Mouse (Mus musculus): ENCODE data around the gene Gm4869. TPM values are rescaled to one million over a fixed set of nuclear protein-coding genes. Genes with fewer than 3 reads are reported as not detected.
A peak's percentile ranks its signal among the peaks of the same experiment; 100 is the strongest.

Gene Gm4869
- polyA plus RNA-seq (2015; fragmentation: Nextera tagmentation; extraction: Ambion mirVana), result not detected in 2 replicates

GRCm38 (mm10) chr5:140445345-140445744 is at the start of gene Gm4869:
Gene Gm4869, plus strand, starts transcription at chr5:140445645.
- no peak for ATAC-seq
- Histone ChIP-seq H3K4me3 (ENCODE audit: low read length) (no peak within 1 kb of the TSS), H3K4me2 (ENCODE audit: low read depth, low read length) (no peak within 1 kb of the TSS), H3K27ac (ENCODE audit: low read length) (no peak within 1 kb of the TSS), H3K4me1 (ENCODE audit: control insufficient read depth, insufficient read depth, low read length) (peaks cover 11% of the 10 kb centered on the region), H3K36me3 (ENCODE audit: control insufficient read depth, insufficient read depth, low read length) (peaks cover 21% of the 10 kb centered on the region), H3K9me3 (ENCODE audit: control insufficient read depth, low read length) (no peaks in the 10 kb centered on the region), H3K27me3 (replicated peaks; ENCODE audit: control insufficient read depth, insufficient read depth, low read length) (no peaks in the 10 kb centered on the region), H3K9ac (ENCODE audit: low read depth, low read length) (no peak within 1 kb of the TSS)
- 86% methylated on average over 5 of the region's 5 CpGs for WGBS

GRCm38 (mm10) chr5:140396166-140396940 is 49.1 kb upstream of the Gm4869 start:
- 56% methylated on average over 8 of the region's 8 CpGs for WGBS
- no peak for ATAC-seq
- Histone ChIP-seq H3K4me2 (ENCODE audit: low read depth, low read length) (no peak overlapping the region), H3K9me3 (ENCODE audit: control insufficient read depth, low read length) (no peaks in the 10 kb centered on the region), H3K9ac (ENCODE audit: low read depth, low read length) (no peak overlapping the region), H3K36me3 (ENCODE audit: control insufficient read depth, insufficient read depth, low read length) (no peaks in the 10 kb centered on the region), H3K4me3 (ENCODE audit: low read length) (no peak overlapping the region), H3K27me3 (replicated peaks; ENCODE audit: control insufficient read depth, insufficient read depth, low read length) (no peaks in the 10 kb centered on the region), H3K4me1 (ENCODE audit: control insufficient read depth, insufficient read depth, low read length) (no peaks in the 10 kb centered on the region), H3K27ac (ENCODE audit: low read length) (no peak overlapping the region)

GRCm38 (mm10) chr5:140402640-140403270 is 42.7 kb upstream of the Gm4869 start:
- Histone ChIP-seq H3K4me1 (ENCODE audit: control insufficient read depth, insufficient read depth, low read length) (no peaks in the 10 kb centered on the region), H3K4me3 (ENCODE audit: low read length) (no peak overlapping the region), H3K27me3 (replicated peaks; ENCODE audit: control insufficient read depth, insufficient read depth, low read length) (no peaks in the 10 kb centered on the region), H3K4me2 (ENCODE audit: low read depth, low read length) (no peak overlapping the region), H3K9ac (ENCODE audit: low read depth, low read length) (no peak overlapping the region), H3K9me3 (ENCODE audit: control insufficient read depth, low read length) (no peaks in the 10 kb centered on the region), H3K27ac (ENCODE audit: low read length) (no peak overlapping the region), H3K36me3 (ENCODE audit: control insufficient read depth, insufficient read depth, low read length) (no peaks in the 10 kb centered on the region)
- 75% methylated on average over 4 of the region's 4 CpGs for WGBS
- ATAC-seq, result no peak

GRCm38 (mm10) chr5:140405126-140405525 is 40.3 kb upstream of the Gm4869 start:
- no peak for ATAC-seq
- 83% methylated on average over 6 of the region's 6 CpGs for WGBS
- H3K36me3 ChIP-seq (ENCODE audit: control insufficient read depth, insufficient read depth, low read length), result no peaks in the 10 kb centered on the region

GRCm38 (mm10) chr5:140406666-140407065 is 38.8 kb upstream of the Gm4869 start:
- H3K4me3 ChIP-seq (ENCODE audit: low read length), result no peak overlapping the region
- no peaks in the 10 kb centered on the region for H3K27me3 ChIP-seq (replicated peaks; ENCODE audit: control insufficient read depth, insufficient read depth, low read length)
- no peak overlapping the region for H3K9ac ChIP-seq (ENCODE audit: low read depth, low read length)
- no peaks in the 10 kb centered on the region for H3K36me3 ChIP-seq (ENCODE audit: control insufficient read depth, insufficient read depth, low read length)
- 68% methylated on average over 6 of the region's 6 CpGs for WGBS
- H3K4me1 ChIP-seq (ENCODE audit: control insufficient read depth, insufficient read depth, low read length), result no peaks in the 10 kb centered on the region
- no peak overlapping the region for H3K4me2 ChIP-seq (ENCODE audit: low read depth, low read length)
- H3K9me3 ChIP-seq (ENCODE audit: control insufficient read depth, low read length), result no peaks in the 10 kb centered on the region
- no peak for ATAC-seq
- H3K27ac ChIP-seq (ENCODE audit: low read length), result no peak overlapping the region

More at GRCm38 (mm10) chr5:140405126-140405525, 40.3 kb upstream of the Gm4869 start:
- Histone ChIP-seq H3K27me3 (replicated peaks; ENCODE audit: control insufficient read depth, insufficient read depth, low read length) (no peaks in the 10 kb centered on the region), H3K27ac (ENCODE audit: low read length) (no peak overlapping the region), H3K9ac (ENCODE audit: low read depth, low read length) (no peak overlapping the region), H3K4me2 (ENCODE audit: low read depth, low read length) (no peak overlapping the region), H3K4me3 (ENCODE audit: low read length) (no peak overlapping the region), H3K9me3 (ENCODE audit: control insufficient read depth, low read length) (no peaks in the 10 kb centered on the region), H3K4me1 (ENCODE audit: control insufficient read depth, insufficient read depth, low read length) (no peaks in the 10 kb centered on the region)

- ATAC-seq, result no peak
- no peak overlapping the region for H3K9ac ChIP-seq (ENCODE audit: low read depth, low read length)
- no peak overlapping the region for H3K4me3 ChIP-seq (ENCODE audit: low read length)
- H3K4me1 ChIP-seq (ENCODE audit: control insufficient read depth, insufficient read depth, low read length), result no peaks in the 10 kb centered on the region
- H3K9me3 ChIP-seq (ENCODE audit: control insufficient read depth, low read length), result no peaks in the 10 kb centered on the region
- no peak overlapping the region for H3K4me2 ChIP-seq (ENCODE audit: low read depth, low read length)
- no peak overlapping the region for H3K27ac ChIP-seq (ENCODE audit: low read length)
- H3K36me3 ChIP-seq (ENCODE audit: control insufficient read depth, insufficient read depth, low read length), result no peaks in the 10 kb centered on the region
- no peaks in the 10 kb centered on the region for H3K27me3 ChIP-seq (replicated peaks; ENCODE audit: control insufficient read depth, insufficient read depth, low read length)
These were observed 36.6 kb upstream of the Gm4869 start for GRCm38 (mm10) chr5:140408801-140409200.

GRCm38 (mm10) chr5:140411339-140411738 is 34.1 kb upstream of the Gm4869 start:
- no peak overlapping the region for H3K4me2 ChIP-seq (ENCODE audit: low read depth, low read length)
- H3K4me1 ChIP-seq (ENCODE audit: control insufficient read depth, insufficient read depth, low read length), result no peaks in the 10 kb centered on the region
- H3K9ac ChIP-seq (ENCODE audit: low read depth, low read length), result no peak overlapping the region
- no peak overlapping the region for H3K27ac ChIP-seq (ENCODE audit: low read length)
- H3K36me3 ChIP-seq (ENCODE audit: control insufficient read depth, insufficient read depth, low read length), result no peaks in the 10 kb centered on the region
- H3K9me3 ChIP-seq (ENCODE audit: control insufficient read depth, low read length), result no peaks in the 10 kb centered on the region
- no peak overlapping the region for H3K4me3 ChIP-seq (ENCODE audit: low read length)
- WGBS, result 38% methylated on average over 8 of the region's 8 CpGs
- H3K27me3 ChIP-seq (replicated peaks; ENCODE audit: control insufficient read depth, insufficient read depth, low read length), result no peaks in the 10 kb centered on the region
- no peak for ATAC-seq

GRCm38 (mm10) chr5:140414647-140415046 is 30.8 kb upstream of the Gm4869 start:
- no peak overlapping the region; the same call in 1 of the 2 replicates for H3K9ac ChIP-seq (ENCODE audit: low read depth, low read length)
- no peaks in the 10 kb centered on the region for H3K4me1 ChIP-seq (ENCODE audit: control insufficient read depth, insufficient read depth, low read length)
- H3K27me3 ChIP-seq (replicated peaks; ENCODE audit: control insufficient read depth, insufficient read depth, low read length), result no peaks in the 10 kb centered on the region
- H3K4me3 ChIP-seq (ENCODE audit: low read length), result no peak overlapping the region
- H3K36me3 ChIP-seq (ENCODE audit: control insufficient read depth, insufficient read depth, low read length), result no peaks in the 10 kb centered on the region
- no peak for ATAC-seq
- WGBS, result 58% methylated on average over 4 of the region's 4 CpGs
- no peaks in the 10 kb centered on the region for H3K9me3 ChIP-seq (ENCODE audit: control insufficient read depth, low read length)
- H3K27ac ChIP-seq (ENCODE audit: low read length), result no peak overlapping the region
- no peak overlapping the region for H3K4me2 ChIP-seq (ENCODE audit: low read depth, low read length)

GRCm38 (mm10) chr5:140418106-140418488 is 27.3 kb upstream of the Gm4869 start:
- Histone ChIP-seq H3K4me1 (ENCODE audit: control insufficient read depth, insufficient read depth, low read length) (peaks cover 15% of the 10 kb centered on the region), H3K4me3 (ENCODE audit: low read length) (peak overlapping the region; percentile 72), H3K9ac (ENCODE audit: low read depth, low read length) (peak overlapping the region; percentile 84), H3K4me2 (ENCODE audit: low read depth, low read length) (peak overlapping the region; percentile 65), H3K9me3 (ENCODE audit: control insufficient read depth, low read length) (no peaks in the 10 kb centered on the region), H3K27me3 (replicated peaks; ENCODE audit: control insufficient read depth, insufficient read depth, low read length) (no peaks in the 10 kb centered on the region), H3K27ac (ENCODE audit: low read length) (peak overlapping the region; percentile 97), H3K36me3 (ENCODE audit: control insufficient read depth, insufficient read depth, low read length) (no peaks in the 10 kb centered on the region; the same call in 1 of the 2 replicates)
- WGBS, result under 1% methylated on average over 12 of the region's 12 CpGs
- ATAC-seq, result peak; percentile 19; the same call in 1 of the 2 replicates

Measured in intestine, embryonic 16.5 days (tissue).